Mouse (Mus musculus) forelimb bud, embryonic 11.5 days (tissue): ENCODE data around the gene Ly6g5c.

Experiments used
- DNase-seq: peaks from one replicate; pipeline ENCODE4 v3.0.0-alpha.2; 2012; ENCODE audit warnings: low read depth, low spot score

Ly6g5c gene

GRCm38 (mm10) chr17:35140490-35140996, 32.5 kb downstream of the Ly6g5c start:
- DNase-seq = no peak

- no peak for DNase-seq
Measured at GRCm38 (mm10) chr17:35141971-35142370, 33.9 kb downstream of the Ly6g5c start.

GRCm38 (mm10) chr17:35146139-35146538, 38.1 kb downstream of the Ly6g5c start:
- DNase-seq = no peak

GRCm38 (mm10) chr17:35147348-35147747, 39.3 kb downstream of the Ly6g5c start:
- peak; percentile 25 for DNase-seq

- DNase-seq = no peak
Measured at GRCm38 (mm10) chr17:35147922-35148639, 40.0 kb downstream of the Ly6g5c start.

GRCm38 (mm10) chr17:35152121-35152520, 44.0 kb downstream of the Ly6g5c start:
- no peak for DNase-seq

- DNase-seq = no peak
Measured at GRCm38 (mm10) chr17:35153077-35153476, 45.0 kb downstream of the Ly6g5c start.

- no peak for DNase-seq
Measured at GRCm38 (mm10) chr17:35153931-35154330, 45.9 kb downstream of the Ly6g5c start.

GRCm38 (mm10) chr17:35154616-35155015, 46.5 kb downstream of the Ly6g5c start:
- no peak for DNase-seq

- DNase-seq = no peak
Measured at GRCm38 (mm10) chr17:35155451-35155850, 47.4 kb downstream of the Ly6g5c start.

- no peak for DNase-seq
Measured at GRCm38 (mm10) chr17:35156461-35157200, 48.6 kb downstream of the Ly6g5c start.

- no peak for DNase-seq
Measured at GRCm38 (mm10) chr17:35157254-35157653, 49.2 kb downstream of the Ly6g5c start.

GRCm38 (mm10) chr17:35157661-35158175, 49.6 kb downstream of the Ly6g5c start:
- no peak for DNase-seq

- DNase-seq = no peak
Measured at GRCm38 (mm10) chr17:35158850-35159593, 50.9 kb downstream of the Ly6g5c start.

GRCm38 (mm10) chr17:35159638-35160037, 51.6 kb downstream of the Ly6g5c start:
- no peak for DNase-seq

GRCm38 (mm10) chr17:35161421-35161820, 53.3 kb downstream of the Ly6g5c start:
- DNase-seq = no peak
